Mouse (Mus musculus): Measurements from ENCODE around the gene Washc2.

- no peak for TF ChIP-seq CTCF (IDR thresholded peaks at IDR 0.05; ENCODE audit: borderline replicate concordance, insufficient read depth, low read depth, low read length)
- no peak for TF ChIP-seq POLR2A (IDR thresholded peaks at IDR 0.05; ENCODE audit: borderline replicate concordance, insufficient read depth, low read length)
These were observed 18.4 kb upstream of the Washc2 start for GRCm38 (mm10) chr6:116189417-116189816.

Measured in cerebellum, adult 2 months (tissue).